Mouse (Mus musculus) naive thymus-derived CD4-positive, alpha-beta T cell, adult 2 months (primary cell): ENCODE results near the gene Mapre3.

Experiments
- DNase-seq: peaks from one replicate; pipeline ENCODE4 v3.0.0-alpha.2; 2011; ENCODE audit warnings: low read depth

Gene Mapre3

DNA sequence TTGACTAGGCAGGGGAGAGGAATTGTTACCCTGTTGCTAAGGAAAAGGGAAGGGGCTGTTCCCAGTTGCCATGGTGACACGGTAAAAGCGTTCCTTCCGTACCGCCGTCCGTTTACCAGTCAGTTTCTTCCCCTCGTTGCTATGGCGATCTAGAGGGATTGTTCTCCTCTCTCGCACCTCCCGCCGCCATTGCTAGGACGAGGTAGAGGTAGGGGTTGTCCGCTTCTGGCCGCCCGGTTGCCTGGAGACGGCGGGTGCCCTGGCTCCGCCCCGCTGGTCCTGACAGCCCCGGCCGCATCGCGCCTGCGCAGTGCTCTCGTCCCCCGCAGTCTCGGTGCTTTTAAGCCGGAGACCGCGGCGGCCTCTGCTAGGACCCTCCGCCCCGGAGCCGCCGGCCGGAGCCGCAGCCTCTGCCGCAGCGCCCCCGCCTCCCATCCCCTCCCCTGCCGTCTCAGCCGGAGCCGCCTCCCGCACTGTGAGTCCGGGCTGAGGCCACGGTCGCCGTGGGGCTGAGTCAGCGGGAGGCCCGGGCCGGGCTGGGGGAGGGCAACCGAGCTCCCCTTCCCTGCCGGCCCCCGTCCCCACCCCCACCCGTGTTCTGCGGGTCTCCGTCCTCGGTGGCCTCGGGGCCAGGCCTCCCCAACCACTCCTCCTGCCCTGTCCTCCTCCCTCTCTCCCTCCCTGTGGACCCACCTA, at the start of gene Mapre3:
Gene Mapre3 (plus strand): TSS at position 218 of the 696 bp plus-strand sequence.
- peak; percentile 86 for DNase-seq

DNA sequence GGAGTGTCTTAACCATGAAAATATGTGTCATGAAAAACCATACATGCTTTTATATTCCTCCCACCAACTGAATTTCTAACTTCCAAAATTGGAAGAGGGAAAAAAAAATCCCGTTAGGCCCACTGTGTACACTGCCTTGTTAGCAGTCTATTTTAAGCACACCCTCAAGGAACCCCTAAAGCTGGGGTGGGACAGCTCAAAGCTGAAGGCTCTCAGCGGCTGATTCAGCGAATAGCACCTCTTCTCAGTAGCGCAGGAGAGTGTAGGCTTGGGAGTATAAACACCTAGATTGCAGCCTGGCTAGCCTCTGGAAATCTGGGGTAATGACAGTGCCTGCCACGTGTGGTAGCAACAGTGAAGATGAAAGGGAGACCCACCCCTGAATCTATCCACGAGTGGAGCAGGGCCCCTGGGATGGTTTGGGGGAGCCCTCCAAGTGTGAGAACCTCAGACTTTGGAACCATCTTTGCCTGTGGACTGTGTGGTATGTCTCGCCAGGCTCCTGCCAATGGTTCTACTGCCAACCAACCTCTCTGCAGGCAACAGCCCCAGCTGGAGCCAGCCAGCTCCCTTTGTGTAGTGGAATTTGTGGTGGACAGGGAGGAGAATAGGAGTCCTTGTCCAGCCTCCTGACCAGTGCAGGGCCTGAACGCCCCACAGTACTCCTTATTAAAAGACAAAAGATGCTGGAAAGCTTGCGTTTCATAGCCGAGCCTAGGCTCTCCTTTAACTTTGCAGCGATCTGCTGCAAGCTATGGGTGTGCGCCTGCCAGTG, 48.7 kb upstream of the Mapre3 start:
- no peak for DNase-seq

DNA sequence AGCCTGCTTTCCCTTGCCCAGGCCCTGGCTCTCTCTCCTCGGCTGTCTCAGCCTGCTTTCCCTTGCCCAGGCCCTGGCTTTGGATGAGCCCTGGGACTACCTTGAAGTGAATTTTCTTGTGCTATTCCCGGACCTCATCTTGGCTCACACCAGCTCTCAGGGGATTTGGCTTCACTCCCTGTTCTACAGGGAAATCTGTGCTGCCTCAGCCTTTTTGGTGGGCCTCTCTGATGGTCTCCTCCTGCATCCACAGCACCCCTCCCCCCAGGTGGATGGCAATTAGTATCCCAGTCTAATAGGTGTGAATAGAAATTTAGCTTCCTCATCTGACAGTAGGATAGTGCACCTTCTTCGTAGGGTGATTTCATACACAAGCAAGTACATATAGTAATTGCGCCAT, 46.4 kb upstream of the Mapre3 start:
- DNase-seq: no peak

DNA sequence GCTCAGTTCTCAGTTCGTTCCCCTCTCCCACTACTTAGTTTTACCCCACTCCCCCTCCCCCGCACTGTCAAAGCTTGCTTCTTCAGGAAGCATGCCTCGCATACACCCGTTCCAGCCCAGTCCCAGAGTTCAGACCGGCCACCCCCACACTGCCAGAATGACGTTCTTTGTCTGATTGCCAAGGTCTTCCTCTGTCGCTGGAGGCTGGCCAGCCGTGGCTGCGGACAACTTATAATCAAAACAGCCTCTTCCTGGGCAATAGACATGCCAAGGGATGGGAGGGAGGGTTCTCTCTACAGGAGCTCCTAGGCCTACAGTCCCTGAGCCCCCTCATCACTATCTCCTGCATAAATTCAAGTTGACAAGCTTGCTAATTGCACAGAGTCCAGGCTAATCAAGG, 45.8 kb upstream of the Mapre3 start:
- DNase-seq: no peak

GRCm38 (mm10) chr5:30769075-30769474, 45.4 kb upstream of the Mapre3 start:
- DNase-seq: no peak

GRCm38 (mm10) chr5:30774601-30775371, 39.7 kb upstream of the Mapre3 start:
- peak; percentile 71 for DNase-seq

GRCm38 (mm10) chr5:30780699-30781098, 33.7 kb upstream of the Mapre3 start:
- DNase-seq: no peak

GRCm38 (mm10) chr5:30781147-30781546, 33.3 kb upstream of the Mapre3 start:
- no peak for DNase-seq

DNA sequence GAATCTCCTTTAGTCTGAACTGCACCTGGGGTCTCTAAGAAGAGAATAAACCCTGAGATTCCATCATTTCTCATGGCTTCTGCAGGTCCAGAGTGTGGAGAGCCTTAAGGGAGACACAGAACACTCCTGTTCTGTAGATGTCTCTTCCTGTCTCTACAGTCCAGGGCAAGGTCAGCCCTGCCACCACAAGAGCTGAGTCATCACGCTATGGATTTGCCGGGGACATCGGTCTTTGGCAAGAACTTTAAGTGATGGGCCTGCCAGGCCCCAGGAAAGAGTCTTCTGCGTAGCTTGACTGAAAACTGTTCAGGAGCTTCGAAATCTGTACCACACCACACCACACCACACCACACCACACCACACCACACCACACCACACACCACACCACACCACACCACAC, 27.1 kb upstream of the Mapre3 start:
- no peak for DNase-seq

GRCm38 (mm10) chr5:30790047-30790446, 24.4 kb upstream of the Mapre3 start:
- DNase-seq: no peak

DNA sequence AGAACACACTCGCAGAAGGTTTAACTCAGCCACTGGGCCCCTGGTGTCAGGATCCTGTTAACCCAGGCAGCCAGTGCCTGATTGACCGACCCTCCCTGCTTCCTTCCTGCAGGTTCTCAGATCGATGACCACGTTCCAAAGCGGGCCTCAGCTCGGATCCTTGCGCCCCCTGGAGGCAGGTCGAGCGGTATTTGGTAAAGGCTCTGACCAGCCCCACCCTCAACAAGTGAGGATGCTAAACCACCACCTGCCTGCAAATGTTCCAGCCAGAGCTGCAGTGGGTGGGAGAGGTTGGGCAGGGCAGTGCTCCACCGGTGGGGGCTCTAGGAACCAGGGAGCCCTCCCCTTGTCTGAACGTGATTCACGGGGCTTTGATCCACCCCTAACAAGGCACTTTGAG, 18.3 kb upstream of the Mapre3 start:
- peak; percentile 69 for DNase-seq

DNA sequence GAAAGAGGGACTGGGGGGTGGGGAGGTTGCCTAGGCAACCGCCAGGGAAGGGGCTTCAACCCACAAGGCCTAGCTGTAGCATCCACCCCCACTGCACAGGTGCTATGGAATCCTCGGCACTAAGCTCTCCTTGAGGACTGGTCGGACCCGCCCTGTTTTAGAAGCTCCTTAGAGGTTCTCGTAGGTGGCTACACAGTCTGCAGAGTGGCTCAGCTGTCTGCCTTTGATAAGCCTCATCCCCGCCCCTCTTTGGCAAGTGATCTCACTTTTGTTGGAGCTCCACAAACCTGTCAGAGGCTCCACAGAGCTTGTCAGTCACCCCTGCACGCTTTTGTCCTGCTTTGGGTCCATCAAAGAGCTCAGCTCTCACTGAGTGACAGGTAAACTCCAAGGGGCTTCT, 17.0 kb upstream of the Mapre3 start:
- DNase-seq: no peak

- DNase-seq: no peak
These were observed 16.5 kb upstream of the Mapre3 start for GRCm38 (mm10) chr5:30797982-30798381.

GRCm38 (mm10) chr5:30798965-30799364, 15.5 kb upstream of the Mapre3 start:
- no peak for DNase-seq

DNA sequence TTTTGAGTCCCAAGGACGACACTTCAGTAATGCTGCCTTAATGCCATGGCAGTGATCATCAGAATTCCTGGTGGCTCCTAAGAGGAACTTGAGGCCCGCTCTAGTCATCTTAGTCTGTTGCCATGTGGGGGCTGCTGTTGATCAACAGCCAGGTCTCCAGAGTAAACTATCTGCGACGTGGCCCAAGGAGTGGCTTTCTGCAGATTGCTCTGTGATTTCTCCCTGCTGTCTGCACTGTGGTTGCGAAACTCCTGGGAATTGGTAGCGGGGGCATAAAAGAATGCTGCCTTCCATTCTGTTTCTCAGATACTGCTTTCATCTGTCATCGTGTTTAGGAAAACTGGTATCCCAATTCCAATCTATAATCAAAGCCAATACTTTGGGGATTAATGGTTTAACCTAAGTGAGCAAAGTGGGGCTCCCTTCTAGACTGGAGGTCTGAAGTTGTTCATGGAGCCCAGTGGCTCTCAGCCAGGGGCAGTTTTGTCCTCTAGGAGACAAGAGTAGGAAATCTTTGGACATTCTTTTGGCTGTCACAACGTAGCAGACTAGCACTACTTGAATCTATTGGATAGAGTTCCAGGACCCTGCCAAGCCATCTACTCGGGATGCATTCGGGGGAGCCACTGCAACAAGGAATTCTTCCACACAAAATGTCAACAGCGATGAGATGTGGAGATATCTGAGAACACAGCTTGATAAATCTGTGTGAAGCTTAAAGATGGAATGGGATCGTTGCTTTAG, 11.5 kb upstream of the Mapre3 start:
- no peak for DNase-seq

DNA sequence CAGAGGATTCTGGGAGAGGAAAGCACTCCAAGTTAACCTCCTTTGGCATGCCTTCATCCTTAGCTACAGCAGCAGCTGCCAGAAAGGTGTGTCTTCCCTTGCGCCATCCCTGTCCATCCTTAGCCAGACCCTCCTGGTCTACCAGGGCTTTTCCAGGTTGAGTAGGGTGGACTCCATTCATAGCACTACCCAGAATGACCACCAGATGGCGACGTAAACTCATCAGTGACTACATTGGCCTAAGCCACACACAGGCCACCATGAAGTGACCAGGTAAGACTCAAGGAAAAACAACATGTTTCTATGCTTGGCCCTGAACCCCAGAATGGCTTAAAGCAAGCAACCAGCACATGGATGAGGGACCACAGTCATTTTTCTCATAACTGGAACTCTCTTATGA, 8.3 kb upstream of the Mapre3 start:
- peak; percentile 88 for DNase-seq

- DNase-seq: no peak
These were observed 652 bp downstream of the Mapre3 start for GRCm38 (mm10) chr5:30815120-30815465.

DNA sequence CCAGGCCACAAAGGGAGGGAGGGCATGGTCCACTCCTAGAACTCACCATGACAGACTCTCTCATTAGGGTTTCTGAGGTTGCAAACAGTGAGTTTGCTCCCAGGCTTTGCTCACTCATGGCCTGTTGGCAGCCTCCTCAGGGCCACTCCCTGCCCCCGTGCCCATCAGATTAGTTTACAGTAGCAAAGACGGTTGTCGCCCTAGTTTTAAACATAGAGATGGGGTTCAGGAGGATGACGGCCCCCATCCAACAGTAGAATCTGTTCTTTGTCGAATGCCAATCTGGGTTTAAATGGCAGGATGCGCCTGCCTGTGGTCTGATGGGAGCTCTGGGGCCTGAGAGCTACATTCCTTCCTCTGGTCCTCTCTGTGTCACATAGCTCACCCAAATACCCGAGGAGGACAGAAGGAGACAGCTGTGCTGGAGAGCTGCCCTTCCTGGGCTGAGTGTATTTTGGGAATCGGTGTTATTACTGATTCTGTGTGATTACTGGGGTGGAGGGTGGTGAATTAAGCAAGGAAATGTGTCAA, 1.9 kb downstream of the Mapre3 start:
- no peak for DNase-seq

DNA sequence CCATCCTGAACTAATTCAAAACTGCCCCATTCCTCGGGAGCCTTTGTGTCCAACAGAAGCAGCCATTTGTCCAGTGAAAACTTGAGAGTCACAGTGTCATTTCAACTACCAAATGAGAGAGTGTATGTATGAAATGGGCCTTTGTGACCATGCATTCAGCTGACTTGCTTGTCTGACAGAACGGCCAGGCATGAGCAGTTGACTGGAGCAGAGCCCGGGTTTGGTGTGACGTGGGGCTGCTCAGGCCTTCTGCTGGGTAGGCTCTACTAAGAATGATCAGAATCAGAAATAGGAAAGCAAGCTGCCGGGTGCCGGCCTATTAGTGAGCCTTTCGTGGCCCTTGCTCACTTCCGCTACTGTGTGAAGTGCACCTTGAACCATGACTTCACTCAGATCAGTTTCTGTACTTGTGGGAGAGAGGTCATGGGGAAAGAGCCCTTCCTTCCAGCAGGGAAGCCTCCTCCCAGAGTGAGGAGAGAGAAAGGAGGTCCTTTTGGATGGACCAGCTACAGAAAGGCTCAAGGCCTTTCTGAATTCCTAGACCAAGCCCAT, 4.4 kb downstream of the Mapre3 start:
- no peak for DNase-seq

DNA sequence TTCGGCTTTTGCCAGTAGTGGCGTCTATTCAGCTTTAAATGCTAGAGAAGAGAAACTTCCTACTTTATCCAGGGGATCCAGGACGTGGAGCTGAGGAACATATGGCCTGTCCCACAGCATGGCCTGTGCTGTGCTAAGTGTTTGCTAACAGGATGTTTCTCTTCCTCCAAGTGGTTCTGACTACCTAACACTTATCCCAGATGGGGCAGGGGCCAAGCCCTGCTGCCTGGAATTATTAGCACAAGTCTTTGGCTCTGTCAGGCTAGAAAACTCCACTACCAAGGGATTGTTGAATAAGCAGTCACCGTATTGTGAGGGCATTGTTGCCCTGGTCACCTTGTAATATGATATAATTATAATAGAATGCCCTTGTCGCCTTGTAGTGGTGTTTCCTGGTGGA, 8.2 kb downstream of the Mapre3 start:
- DNase-seq: no peak

DNA sequence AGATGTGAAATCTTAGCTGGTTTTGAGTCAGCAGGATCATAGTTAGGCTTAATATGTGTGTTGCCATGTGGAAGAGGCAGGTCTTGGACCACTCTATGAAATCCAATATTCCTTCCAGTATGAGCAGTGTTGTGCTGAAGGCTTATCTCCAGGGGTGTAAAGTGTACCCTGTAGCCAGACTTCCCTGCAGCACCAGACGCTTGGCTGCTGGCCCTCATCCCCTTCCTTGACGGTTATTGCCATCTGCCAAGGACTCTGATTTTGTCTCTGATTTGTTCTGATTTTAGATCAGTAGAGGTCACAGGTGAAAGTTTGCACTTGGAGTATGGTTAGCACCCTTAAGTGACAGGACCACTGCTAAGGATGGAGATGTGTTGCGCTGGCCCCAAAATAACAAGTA, 8.7 kb downstream of the Mapre3 start:
- no peak for DNase-seq
